Mouse (Mus musculus): ENCODE results near the gene Cep126.

DNA sequence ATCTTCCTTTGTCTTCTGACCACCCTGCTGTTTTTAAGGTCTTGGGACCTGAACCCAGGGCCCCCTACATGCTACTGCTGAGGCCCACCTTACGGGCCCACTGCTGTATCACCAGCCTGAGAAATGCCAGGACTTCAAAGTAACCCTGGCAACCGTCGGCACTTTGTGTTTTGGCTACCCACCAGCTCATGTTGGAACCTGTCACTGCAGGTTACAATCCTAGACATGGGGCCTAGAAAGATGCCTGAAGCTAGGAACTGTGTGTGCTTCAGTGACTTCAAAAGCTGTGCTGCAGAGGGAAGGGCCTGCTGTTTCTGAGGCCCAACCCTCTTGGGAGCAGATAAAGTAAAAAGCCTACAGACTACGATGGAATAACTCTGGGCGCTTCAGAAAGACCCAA is 101.2 kb downstream of the Cep126 start:
- TF ChIP-seq POLR2A (IDR thresholded peaks at IDR 0.05; ENCODE audit: insufficient read length, low read depth) (no peak), USF1 (IDR thresholded peaks at IDR 0.05; ENCODE audit: low read depth) (no peak), TCF3 (IDR thresholded peaks at IDR 0.05; ENCODE audit: insufficient read length, low read depth) (no peak), E2F4 (IDR thresholded peaks at IDR 0.05; ENCODE audit: insufficient read depth) (no peak), CEBPB (IDR thresholded peaks at IDR 0.05; ENCODE audit: insufficient read depth, poor library complexity, severe bottlenecking) (no peak), POLR2AphosphoS2 (IDR thresholded peaks at IDR 0.05; ENCODE audit: insufficient read length, low read depth) (no peak), MYOD1 (IDR thresholded peaks at IDR 0.05; ENCODE audit: control insufficient read depth in 1 of 3, insufficient read length in 2 of 3, low read depth in 2 of 3) (no peak), TCF12 (IDR thresholded peaks at IDR 0.05; ENCODE audit: insufficient read depth, poor library complexity, severe bottlenecking) (no peak)

All from myocyte (in vitro differentiated cells).